Mouse (Mus musculus) testis, adult 10 weeks (tissue): ENCODE results near the gene Sf3a3. TPM values are rescaled to one million over a fixed set of nuclear protein-coding genes. Genes with fewer than 3 reads are reported as not detected.

Experiments
- polyA plus RNA-seq: library from polyadenylated mRNA; stranded (reverse); fragments of 350-450 nt; fragmentation: Illumina TruSeq; extraction: RNeasy Lipid Tissue Mini Kit (QIAGEN cat#74804); gene quantifications from one replicate; pipeline ENCODE4 v1.2.3, GENCODE M21; 2014; ENCODE audit warnings: low read depth, low replicate concordance

Sf3a3 gene
- polyA plus RNA-seq: 57.9 TPM

GRCm38 (mm10) chr4:124714545-124715481 lies at the start of gene Sf3a3:
Gene Sf3a3, plus strand, starts transcription at chr4:124714776.

GRCm38 (mm10) chr4:124693135-124693894 lies 21.3 kb upstream of the Sf3a3 start, which contains the start of gene Utp11:
Gene Utp11, minus strand, starts transcription at chr4:124693600.

GRCm38 (mm10) chr4:124700248-124700971 lies 14.2 kb upstream of the Sf3a3 start, which contains the start of gene Fhl3:
Gene Fhl3, plus strand, starts transcription at chr4:124700701.

GRCm38 (mm10) chr4:124741376-124742343 lies 27.1 kb downstream of the Sf3a3 start, which contains the start of gene Inpp5b:
Gene Inpp5b, plus strand, starts transcription at chr4:124741850.

Other genes starting within 250 kb of the Sf3a3 start
- gene 3100002H09Rik, start 104.0 kb upstream of the Sf3a3 start, polyA plus RNA-seq: not detected
- 0.13 TPM for gene Pou3f1, start 58.0 kb upstream of the Sf3a3 start, polyA plus RNA-seq
- 27.2 TPM for gene Utp11, start 21.2 kb upstream of the Sf3a3 start, polyA plus RNA-seq
- gene Fhl3, start 14.1 kb upstream of the Sf3a3 start, polyA plus RNA-seq: not detected
- 16.8 TPM for gene Inpp5b, start 27.1 kb downstream of the Sf3a3 start, polyA plus RNA-seq
- 102 TPM for gene Mtf1, start 87.3 kb downstream of the Sf3a3 start, polyA plus RNA-seq
- 31.1 TPM for gene Yrdc, start 135.9 kb downstream of the Sf3a3 start, polyA plus RNA-seq
- 4.7 TPM for gene 1110065P20Rik, start 136.4 kb downstream of the Sf3a3 start, polyA plus RNA-seq
- gene Maneal, start 147.4 kb downstream of the Sf3a3 start, polyA plus RNA-seq: 0.07 TPM
- gene Epha10, start 166.1 kb downstream of the Sf3a3 start, polyA plus RNA-seq: 0.90 TPM
- 6.5 TPM for gene 9930104L06Rik, start 222.3 kb downstream of the Sf3a3 start, polyA plus RNA-seq
- 97.7 TPM for gene Cdca8, start 224.5 kb downstream of the Sf3a3 start, polyA plus RNA-seq